Mouse (Mus musculus) R1 (cell line): Measurements from ENCODE around the gene Hist1h2be.
"Not testable (repeated sequence)": the region's sequence is repeated elsewhere in the genome, so short reads cannot be mapped to it uniquely, and the experiment has no call there.

Experiments
- DNase-seq: peaks from one replicate; pipeline ENCODE4 v3.0.0-alpha.2; 2018; ENCODE audit warnings: low read depth, low spot score

Hist1h2be gene

GRCm38 (mm10) chr13:23551146-23551834 lies 69.6 kb downstream of the Hist1h2be start, which contains the start of gene Hist1h4f:
Hist1h4f (minus strand) TSS chr13:23551648.
- DNase-seq: peak; percentile 98

GRCm38 (mm10) chr13:23550761-23551145 lies 70.2 kb downstream of the Hist1h2be start:
- no peak for DNase-seq

DNA sequence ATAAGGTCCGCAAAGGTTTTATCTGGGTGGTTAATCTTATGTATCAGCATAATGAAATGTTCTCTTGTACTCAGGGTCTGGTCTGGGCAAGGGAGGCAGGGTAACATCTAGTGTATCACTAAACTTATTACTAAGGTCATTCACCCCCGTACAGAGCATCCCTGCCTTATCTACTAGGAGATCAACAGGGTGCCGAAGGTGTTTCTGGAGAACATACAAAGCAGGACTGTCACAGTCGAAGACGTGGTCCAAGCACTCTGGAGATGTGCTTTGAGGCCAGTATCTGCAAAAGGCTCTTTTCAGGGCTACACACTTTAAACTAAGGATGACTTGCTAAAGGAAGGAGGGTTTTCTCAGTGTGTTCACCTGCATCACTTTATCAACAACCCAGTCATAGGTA lies 74.2 kb downstream of the Hist1h2be start:
- DNase-seq: no peak

GRCm38 (mm10) chr13:23544787-23545120 lies 76.2 kb downstream of the Hist1h2be start:
- not testable (repeated sequence) for DNase-seq

GRCm38 (mm10) chr13:23543965-23544786 lies 76.7 kb downstream of the Hist1h2be start, which contains the start of gene Hist1h3f:
Hist1h3f (plus strand) TSS chr13:23544052.
- DNase-seq: peak; percentile 96

GRCm38 (mm10) chr13:23542999-23543607 lies 77.8 kb downstream of the Hist1h2be start, which contains the start of gene Hist1h2bh:
Hist1h2bh (minus strand) TSS chr13:23543392.
- peak; percentile 97 for DNase-seq

DNA sequence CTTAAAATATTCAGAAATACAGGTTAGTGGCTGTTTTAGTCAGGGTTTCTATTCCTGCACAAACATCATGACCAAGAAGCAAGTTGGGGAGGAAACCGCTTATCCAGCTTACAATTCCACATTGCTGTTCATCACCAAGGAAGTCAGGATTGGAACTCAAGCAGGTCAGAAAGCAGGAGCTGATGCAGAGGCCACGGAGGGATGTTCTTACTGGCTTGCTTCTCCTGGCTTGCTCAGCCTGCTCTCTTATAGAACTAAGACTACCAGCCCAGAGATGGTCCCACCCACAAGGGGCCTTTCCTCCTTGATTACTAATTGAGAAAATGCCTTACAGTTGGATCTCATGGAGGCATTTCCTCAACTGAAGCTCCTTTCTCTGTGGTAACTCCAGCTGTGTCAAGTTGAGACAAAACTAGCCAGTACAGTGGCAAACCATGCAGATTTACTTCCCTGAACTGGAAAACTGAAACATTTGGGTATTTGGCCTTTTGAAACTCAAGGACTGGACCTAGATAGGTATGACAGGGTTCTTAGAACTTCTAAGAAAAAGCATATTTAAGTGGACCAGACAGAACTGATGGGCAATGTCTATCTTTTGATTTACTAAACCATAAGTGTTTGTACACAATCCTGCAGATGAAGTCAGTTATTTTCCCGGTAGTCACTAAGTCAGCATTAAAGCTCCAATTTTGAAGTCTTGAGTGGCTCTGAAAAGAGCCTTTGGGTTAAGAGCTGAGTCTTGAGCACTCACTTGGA lies 78.5 kb downstream of the Hist1h2be start:
- DNase-seq: not testable (repeated sequence)

- no peak for DNase-seq
Measured at GRCm38 (mm10) chr13:23541497-23541896, 79.4 kb downstream of the Hist1h2be start.

DNA sequence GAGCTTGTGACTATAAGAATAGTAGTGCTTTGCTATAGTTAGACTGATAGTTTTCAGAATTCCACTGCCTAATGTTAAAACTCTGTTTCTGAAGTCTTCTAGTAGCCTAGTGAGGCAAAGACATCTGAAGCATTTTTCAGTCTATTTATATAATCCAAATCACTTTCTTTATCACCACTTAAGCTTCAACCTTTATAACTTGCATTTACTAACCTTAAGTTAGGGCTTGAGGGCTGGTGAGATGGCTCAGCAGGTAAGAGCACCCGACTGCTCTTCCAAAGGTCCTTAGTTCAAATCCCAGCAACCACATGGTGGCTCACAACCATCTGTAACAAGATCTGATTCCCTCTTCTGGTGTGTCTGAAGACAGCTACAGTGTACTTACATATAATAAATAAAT lies 81.1 kb downstream of the Hist1h2be start:
- not testable (repeated sequence) for DNase-seq

- DNase-seq: no peak
Measured at GRCm38 (mm10) chr13:23538249-23538648, 82.7 kb downstream of the Hist1h2be start.

GRCm38 (mm10) chr13:23537006-23537710 lies 83.8 kb downstream of the Hist1h2be start:
- DNase-seq: no peak

- peak; percentile 72 for DNase-seq
Measured at GRCm38 (mm10) chr13:23536076-23536822, 84.7 kb downstream of the Hist1h2be start.

DNA sequence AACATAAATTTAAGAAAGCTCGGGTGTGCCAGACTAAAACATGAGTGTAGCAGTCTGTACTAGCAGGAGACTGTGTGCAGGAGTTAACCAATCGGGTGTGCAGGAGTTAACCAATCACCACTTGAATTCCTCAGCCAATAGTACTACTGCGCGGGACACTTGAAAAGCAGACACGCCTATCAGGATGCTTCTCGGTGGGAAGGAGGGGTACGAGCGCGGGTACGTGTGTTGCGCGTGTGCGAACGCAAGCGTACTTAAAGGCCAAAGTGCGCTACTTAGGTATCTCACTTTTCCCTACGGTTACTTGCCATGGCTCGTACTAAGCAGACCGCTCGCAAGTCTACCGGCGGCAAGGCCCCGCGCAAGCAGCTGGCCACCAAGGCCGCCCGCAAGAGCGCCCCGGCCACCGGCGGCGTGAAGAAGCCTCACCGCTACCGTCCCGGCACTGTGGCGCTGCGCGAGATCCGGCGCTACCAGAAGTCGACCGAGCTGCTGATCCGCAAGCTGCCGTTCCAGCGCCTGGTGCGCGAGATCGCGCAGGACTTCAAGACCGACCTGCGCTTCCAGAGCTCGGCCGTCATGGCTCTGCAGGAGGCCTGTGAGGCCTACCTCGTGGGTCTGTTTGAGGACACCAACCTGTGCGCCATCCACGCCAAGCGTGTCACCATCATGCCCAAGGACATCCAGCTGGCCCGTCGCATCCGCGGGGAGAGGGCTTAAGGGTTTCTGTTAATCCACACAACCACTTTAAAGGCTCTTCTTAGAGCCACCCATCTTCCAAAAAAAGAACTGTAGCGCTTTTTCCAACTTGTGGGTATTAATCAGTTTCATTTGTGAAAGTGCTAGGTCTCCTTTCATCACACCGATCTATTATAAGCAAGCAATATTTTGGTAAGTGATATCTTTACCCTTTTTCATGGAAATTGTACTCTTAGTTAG lies 85.5 kb downstream of the Hist1h2be start, which contains the start of gene Hist1h3g:
TSS of gene Hist1h3g (plus strand) at position 286 of the 939 bp plus-strand sequence.
- peak; percentile 100 for DNase-seq

GRCm38 (mm10) chr13:23534368-23535131 lies 86.4 kb downstream of the Hist1h2be start:
- peak; percentile 91 for DNase-seq
